Mouse (Mus musculus): ENCODE data around the gene Gpr152.

GRCm38 (mm10) chr19:4156073-4156579 lies 16.5 kb downstream of the Gpr152 start:
- no peak for TF ChIP-seq CTCF (IDR thresholded peaks at IDR 0.05; ENCODE audit: insufficient read depth, low read depth, low read length)
- TF ChIP-seq POLR2A (IDR thresholded peaks at IDR 0.05; ENCODE audit: insufficient read depth, low read depth, low read length) = no peak

All from olfactory bulb, adult 2 months (tissue).